Mouse (Mus musculus) lung, postnatal 14 days (tissue): ENCODE results near the gene Sec14l4.
A peak's percentile ranks its signal among the peaks of the same experiment; 100 is the strongest.
"Not testable (repeated sequence)": the region's sequence is repeated elsewhere in the genome, so short reads cannot be mapped to it uniquely, and the experiment has no call there.

Experiments used
- DNase-seq: peaks from one replicate; pipeline ENCODE4 v3.0.0; 2021

The Sec14l4 gene

DNA sequence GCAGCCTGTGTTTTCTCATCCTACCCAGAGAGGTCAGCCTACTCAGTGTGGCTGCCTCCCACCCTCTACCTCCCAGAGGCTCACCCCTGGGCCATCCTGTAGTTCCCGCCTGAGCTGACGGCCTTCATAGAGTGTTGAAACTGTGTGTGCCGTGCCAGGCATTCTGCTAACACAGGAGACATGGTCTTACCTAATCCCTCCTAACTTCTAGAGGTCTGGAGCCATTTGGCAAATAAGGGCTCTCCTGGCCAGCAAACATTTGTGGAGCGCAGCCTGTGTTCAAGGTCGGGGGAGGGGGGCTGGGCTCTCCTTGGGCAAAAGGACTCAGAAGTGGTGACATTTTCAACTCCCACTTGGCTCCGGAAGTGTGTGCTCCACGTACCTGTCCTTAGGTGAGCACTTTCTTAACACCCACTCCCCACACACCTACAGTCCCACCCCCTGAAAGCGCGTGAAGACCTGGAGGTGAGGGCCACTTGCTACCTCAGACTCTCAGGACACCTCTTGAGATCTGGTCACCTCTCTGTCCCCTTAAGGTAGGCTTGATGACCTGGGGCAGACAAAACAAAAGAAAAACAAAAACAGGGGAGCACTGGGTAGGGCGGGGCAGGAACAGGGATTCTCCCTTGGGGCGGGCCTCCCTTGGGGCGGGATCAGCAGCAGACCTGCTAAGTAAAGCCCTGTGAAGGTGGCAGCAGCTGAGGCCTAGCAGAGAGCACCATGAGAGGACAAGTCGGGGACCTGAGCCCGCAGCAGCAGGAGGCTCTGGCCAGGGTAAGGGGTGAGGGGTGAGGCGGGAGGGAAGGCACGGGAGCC lies at the start of gene Sec14l4:
TSS of gene Sec14l4 (plus strand) at position 337 of the 816 bp plus-strand sequence.
- peak; percentile 45 for DNase-seq

DNA sequence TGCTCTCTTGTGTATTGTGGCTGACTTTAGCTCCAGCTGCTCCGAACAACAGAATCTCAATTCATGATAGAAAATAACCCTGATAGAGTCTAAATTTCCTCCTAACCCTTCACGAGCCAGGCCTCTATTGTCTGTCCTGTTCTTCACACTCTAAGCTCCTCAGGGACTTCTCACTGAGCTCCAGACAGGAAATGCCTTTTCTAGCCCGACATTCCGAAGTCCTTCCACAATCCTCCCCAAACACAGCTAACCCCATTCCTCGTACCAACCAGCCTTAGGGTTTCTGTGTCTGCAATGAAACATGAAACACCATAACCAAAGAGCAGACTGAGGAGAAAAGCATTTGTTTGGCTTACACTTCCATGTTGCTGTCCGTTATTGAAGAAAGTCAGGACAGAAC lies 49.7 kb upstream of the Sec14l4 start:
- no peak for DNase-seq

DNA sequence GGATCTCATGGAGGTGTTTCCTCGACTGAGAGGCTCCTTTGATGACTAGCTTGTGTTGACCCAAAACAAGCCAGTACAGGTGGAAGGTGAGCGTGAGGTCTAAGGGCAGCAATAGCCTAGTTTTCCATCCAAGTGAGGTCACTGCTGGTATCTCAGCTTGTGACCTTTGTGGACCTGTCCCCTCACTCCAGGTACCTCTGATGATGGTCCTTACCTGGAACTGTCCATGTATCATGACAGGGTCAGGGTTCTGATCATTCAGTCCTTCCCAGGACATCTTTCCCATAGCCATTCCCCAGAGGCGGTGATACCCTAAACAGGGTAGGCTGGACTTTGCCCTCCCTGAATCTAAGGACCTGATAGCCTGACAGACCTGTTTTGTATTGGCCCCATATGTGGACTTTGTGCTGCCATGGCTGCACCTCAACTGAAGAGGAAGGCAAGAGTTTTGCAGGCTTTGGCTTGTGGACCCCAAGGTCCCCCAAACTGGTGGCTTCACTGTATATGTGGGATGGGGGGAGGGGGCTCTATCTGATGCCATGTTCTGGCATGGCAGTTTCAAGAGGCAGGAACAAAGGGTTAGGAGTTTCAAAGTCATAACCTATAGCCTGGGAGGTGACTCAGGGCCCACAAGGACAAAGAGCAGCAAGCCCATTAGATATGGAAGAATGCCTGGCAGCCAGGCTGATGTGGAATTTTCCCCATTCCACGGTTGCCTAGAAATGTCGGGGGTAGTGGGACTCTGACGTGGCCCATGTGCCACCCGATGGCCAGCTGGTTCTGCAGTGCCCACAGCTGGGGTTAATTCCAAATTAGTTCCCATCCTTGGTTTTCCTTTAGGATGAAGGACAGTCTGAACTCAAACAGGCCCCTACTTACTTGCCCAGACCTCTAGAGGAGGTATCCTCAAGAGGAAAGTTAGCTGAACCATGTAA lies 48.7 kb upstream of the Sec14l4 start:
- no peak for DNase-seq

GRCm38 (mm10) chr11:3983291-3983862 lies 47.9 kb upstream of the Sec14l4 start, which contains the start of gene Gal3st1:
Gene Gal3st1, plus strand, starts transcription at chr11:3983636.
- peak; percentile 22 for DNase-seq

- DNase-seq = peak; percentile 12
Measured at GRCm38 (mm10) chr11:3983863-3984745, 47.2 kb upstream of the Sec14l4 start.

DNA sequence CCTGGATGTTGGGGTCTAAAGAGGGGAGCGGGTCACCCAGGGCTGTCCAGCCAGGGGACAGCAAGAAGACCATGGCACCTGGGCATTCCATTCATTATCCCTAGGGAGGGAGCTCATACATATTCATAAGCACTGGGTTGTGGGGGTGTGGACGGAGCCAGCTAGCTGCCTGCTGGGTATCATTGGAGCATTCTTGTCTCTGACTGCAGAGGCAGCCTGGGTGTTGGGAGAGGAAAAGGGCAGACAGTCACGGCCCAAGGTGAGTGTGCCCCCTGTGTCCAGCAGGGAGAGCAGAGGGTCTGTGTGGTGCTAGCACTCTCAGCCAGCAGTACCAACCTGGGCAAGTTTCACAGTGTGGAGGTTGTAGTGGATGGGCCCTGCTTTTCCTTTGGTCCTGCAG lies 41.5 kb upstream of the Sec14l4 start:
- no peak for DNase-seq

GRCm38 (mm10) chr11:3993132-3993531 lies 38.1 kb upstream of the Sec14l4 start:
- DNase-seq = no peak

- no peak for DNase-seq
Measured at GRCm38 (mm10) chr11:3993914-3994313, 37.3 kb upstream of the Sec14l4 start.

DNA sequence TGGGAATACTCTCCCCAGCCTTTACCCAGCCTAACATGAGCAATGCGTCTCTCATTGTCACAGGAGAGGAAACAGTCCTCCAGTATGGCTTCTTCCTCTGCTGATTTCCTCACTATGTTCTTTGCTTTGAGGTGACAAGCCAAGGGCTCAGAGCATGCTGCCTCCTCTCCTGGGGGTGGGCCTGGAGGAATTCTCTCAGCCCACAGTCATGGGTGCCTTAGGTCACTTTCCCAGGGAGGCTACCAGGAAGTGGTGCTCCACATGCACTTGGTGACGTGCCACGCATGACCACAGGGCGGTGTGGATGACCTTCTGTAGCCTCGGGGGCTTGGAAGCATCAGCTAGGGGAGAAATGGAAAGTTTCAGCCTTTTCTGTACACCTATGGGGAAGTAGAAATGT lies 35.8 kb upstream of the Sec14l4 start:
- DNase-seq = no peak

GRCm38 (mm10) chr11:3996840-3997239 lies 34.4 kb upstream of the Sec14l4 start:
- DNase-seq = no peak

- no peak for DNase-seq
Measured at GRCm38 (mm10) chr11:3997978-3998720, 33.1 kb upstream of the Sec14l4 start.

DNA sequence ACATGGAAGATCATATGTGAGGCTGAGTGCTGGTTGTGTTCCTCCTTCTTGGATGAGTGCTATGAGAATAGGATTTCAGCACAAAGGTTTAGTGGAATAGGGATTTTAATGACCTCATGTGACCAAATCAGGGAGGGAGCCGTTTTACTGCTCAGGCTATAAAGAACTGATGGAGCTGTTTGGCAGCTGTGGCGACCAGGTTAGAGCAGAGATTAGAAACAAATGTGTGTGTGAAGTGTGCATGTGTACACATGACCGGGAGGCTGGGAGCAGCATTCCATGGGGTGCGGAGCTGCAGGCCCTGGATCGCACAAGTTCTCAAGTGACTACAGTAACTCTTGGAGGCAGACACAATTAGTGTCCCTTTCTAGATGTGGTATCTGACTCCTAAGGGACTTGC lies 31.7 kb upstream of the Sec14l4 start:
- DNase-seq = no peak

DNA sequence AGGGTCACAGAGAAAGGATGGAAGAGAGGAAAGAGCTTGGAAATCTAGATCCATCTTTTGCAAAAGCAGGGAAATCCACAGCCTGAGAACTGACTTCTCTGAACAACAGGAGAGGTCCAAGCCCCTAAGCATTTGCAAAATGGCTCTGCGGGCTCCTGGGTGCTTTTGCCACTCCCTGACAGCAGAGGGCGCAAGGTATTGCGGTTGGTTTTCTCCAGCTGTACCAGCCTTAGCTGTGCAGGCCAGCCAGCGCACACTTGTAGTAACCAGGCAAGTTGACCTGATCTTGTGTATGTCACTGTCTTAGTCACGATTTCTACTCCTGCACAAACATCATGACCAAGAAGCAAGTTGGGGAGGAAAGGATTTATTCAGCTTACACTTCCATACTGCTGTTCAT lies 29.7 kb upstream of the Sec14l4 start:
- DNase-seq = peak; percentile 80

DNA sequence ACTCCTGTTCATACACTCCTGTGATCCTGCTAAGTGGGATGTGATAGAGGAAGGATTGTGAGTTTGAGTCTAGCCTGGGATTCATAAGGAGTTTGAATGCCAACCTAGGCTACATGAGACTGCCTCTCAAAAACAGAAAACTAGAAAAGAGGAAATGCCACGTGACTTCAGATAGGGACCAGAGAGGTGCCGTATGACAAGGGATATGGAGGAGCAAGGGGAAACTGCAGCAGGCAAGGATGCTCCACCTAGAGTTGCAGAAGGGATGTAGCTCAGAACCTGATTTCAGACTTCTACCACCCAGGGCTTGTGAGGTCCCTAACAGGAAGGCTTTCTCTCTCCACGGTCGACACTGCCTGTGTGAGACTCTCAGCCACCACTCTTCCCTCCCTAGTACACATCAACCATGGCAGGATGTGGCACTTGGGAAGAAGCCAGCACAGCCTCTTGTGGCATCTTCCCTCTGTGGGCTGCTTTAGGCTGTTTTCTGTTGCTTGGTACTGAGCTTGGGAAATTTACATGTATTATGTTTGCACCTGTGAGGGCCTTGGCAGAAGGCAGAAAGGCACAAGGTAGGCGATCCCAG lies 25.9 kb upstream of the Sec14l4 start:
- no peak for DNase-seq

- DNase-seq = no peak
Measured at GRCm38 (mm10) chr11:4006462-4006861, 24.8 kb upstream of the Sec14l4 start.

- DNase-seq = no peak
Measured at GRCm38 (mm10) chr11:4012616-4013015, 18.6 kb upstream of the Sec14l4 start.

- not testable (repeated sequence) for DNase-seq
Measured at GRCm38 (mm10) chr11:4015796-4016195, 15.5 kb upstream of the Sec14l4 start.

DNA sequence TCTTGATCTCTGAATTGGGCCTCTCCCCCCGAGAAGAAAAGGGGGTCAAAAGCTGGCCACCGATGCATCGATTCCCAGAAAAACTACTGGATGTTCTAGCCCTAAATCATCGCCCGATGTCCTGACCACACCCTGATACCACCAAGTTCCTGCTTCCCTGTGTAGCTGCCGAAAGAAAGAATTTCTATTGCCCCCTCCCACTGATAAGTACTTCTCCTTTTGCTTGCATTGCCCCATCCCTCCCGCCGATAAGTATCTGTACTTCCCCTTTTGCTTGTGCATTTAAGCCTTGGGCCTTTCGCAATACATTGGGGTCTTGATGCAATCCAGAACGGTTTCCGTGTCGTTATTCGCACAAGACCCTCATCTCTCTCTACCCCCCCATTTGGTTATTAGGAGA lies 9.2 kb upstream of the Sec14l4 start:
- not testable (repeated sequence) for DNase-seq

DNA sequence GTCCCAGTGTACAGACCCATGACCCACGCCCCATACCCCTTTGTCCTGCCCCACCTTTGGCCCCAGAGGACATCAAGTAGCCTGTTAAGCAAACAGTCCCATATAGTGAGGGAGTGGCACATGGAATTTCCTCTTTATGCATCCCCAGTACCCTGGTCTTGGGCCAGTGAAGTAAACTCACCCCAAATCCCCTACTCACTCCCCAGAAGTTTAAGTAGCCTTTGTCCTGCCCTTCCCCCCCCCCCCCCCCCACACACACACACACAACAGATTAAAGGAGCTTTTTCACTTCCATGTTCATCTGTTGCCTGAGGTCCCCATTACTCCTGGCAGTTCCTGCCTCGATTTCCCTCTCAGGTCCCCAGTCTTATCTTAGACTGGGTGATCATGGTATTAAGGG lies 7.9 kb upstream of the Sec14l4 start:
- no peak for DNase-seq

- no peak for DNase-seq
Measured at GRCm38 (mm10) chr11:4027066-4027465, 4.2 kb upstream of the Sec14l4 start.
